Mouse (Mus musculus) layer of hippocampus, postnatal 36 days (tissue): ENCODE results near the gene Dnajc16. TPM values are rescaled to one million over a fixed set of nuclear protein-coding genes. Genes with fewer than 3 reads are reported as not detected.
A peak's percentile ranks its signal among the peaks of the same experiment; 100 is the strongest.

Experiments
- DNase-seq, 2 experiments: peaks; one replicate each; pipeline ENCODE4 v3.0.0; 2022
- total RNA-seq, 2 experiments: library from RNA; stranded (reverse); gene quantifications; 2 replicates each; pipeline ENCODE4 v1.2.3; 2021

Gene Dnajc16
- total RNA-seq, result 10 to 100 TPM; 43.3 to 45.0 TPM

DNA sequence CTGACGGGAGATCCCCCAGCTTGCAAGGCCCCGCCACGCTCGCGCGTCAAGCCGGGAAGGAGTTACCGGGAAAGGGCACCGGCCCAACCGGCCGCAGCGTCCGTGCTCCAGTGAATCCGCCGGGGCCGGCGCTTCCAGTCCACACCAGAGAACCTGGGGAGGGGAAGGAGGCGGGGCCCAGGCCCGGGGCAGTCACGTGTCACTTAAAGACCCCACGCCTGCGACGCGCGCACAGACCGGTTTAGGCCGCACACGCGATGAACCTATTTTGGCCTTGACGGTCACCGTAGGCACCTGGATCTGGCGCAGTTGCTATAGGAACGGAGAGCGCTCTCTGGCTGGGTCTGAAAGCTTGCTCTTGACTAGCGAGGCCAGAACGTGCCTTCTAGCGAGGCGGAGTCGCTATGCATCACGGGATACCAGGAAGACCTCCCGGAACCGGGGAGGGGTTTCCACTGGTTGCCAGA, at the start of gene Dnajc16:
Dnajc16 (minus strand) TSS at position 408 of the 467 bp plus-strand sequence.
- peak; percentile 97 for DNase-seq

DNA sequence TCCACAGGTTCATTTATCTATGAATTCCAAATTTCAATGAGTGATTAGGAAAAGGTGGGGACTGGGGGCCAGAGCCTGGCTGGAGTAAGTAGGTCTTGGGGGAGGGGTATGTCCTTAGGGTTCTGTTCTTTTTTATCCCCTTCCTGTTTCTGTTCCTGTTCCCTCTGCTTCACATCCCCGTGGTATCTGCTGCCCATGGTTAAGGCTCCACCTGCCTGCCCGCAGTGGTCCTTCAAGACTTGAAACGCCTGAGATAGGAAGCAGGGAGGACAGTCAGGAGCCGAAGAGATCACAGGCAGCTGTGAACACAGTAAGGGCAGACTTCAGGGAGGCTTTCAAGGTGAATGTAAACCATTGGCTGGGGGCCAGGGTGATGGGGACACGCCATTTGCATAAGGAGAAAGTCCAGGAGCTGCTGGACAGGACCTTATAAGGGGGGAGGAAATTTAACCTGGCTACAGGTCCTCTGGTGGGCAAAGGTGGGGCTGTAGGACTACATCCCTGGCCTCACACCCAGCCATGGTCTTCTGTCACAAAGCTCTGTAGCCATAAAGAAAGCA, 43.9 kb upstream of the Dnajc16 start:
- no peak for DNase-seq

DNA sequence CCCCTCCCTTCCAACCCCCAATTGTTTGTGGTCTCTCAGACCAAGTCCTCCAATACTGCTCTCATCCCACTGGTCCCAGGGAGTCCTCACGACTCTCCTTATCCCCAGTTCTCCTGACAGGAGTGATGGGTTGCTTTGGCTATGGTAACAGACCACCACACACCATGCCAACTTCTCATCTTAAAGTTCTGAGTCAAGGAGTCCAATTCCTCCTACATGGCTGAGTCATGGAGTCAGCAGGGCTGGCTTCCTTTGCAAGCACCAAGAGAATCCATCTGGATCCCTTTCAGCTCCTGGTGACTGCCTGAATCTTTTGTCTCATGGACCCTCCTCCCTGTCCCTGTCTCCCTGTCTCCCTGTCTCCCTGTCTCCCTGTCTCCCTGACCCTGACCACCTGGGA, 43.2 kb upstream of the Dnajc16 start:
- DNase-seq, result peak in 1 of 2 experiments; percentile 19

DNA sequence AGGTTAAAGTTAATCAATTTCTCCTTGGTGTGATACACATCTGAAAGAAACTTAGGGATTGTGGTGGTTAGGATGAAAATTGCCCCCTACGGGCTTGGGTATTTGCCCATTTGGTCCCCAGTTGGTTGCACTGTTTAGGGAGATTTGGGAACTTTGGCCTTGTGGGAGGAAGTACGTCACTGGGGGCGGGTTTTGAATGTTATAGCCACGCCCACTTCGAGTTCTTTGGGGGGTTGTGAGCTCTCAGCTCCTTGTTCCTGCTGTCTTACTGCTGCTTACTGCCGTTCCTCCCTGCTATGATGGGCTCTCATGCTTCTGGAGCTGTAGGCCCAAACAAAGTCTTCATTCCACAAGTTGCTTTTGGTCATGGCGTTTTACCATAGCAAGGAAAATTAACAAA, 40.6 kb upstream of the Dnajc16 start:
- no peak for DNase-seq

DNA sequence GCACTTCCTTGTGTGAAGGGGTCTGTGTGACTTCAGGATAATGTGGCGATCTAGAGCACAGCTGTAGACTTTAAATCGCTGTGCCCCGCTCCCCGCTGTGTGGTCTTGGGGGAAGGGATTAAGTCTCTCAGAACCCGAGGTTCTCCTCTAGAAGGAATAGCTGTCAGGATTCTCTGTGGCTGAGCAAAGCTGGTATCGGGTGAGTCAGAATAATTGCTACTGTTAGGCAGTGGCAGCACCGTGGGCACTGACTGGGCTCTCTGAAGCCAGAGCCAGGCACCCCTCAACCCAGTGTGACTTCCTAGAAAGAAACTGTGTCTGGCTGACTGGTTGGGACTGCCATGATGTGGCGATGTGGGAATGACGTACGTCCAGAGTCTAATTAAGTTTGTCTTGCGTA, 39.6 kb upstream of the Dnajc16 start:
- DNase-seq, result no peak

DNA sequence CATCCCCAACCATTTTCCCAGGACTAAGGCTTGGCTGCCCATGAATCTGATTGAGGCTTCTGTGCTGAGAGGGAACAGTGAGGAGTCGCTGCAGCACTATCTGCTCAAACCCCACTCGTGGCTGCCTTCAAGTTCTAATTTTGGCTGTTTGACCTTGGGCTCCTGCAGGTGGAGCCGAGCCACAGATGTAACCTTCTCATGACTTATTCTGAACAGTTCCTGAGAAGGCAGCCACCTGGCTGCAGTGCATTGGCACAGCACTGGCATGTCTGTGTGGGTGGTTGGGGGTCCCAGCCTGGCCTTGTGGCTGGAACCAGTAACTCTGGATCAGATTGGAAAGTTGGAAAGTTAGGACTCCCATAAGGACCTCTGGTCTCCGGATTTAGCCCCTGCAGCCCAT, 37.4 kb upstream of the Dnajc16 start:
- no peak for DNase-seq

DNA sequence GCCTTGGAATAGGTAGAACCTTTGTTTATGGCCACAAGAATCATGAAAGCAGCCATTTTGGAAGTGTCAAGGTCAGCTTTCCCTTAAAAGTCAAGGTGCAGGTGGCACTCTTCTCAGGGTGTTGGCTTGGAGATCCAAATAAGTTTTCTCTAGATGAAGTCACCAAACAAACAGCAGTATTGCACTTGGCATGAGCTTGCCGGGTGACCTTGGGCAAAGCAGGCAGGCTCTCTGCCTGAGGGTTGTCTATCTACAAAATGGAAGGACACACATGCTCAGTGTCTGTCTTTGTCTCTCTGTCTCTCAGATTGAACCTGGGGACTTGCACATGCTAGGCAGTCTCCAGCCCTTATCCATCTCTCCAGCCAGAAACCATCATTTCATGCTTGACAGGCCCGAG, 36.7 kb upstream of the Dnajc16 start:
- no peak for DNase-seq

DNA sequence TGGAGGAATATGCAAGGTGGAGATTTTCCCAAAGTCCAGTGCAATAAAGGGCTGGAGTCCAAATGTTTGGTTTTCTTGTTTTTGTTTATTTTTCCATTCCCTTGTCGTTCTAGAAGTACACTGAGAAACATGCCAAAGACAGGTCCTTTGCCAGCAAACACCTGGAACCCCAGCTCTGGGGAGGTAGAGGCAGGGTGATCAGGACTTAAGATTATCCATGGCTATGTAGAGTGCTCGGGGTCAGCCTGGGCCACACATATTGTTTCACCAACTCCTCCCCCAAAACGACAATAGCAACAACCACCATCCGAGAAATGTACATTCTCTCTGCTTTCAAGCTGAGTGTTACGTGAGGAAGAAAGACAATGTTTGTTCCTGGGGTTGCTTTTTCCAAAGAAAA, 35.3 kb upstream of the Dnajc16 start, which contains the start of gene Cela2a:
Cela2a (minus strand) TSS at position 101 of the 400 bp plus-strand sequence.
- no peak for DNase-seq

DNA sequence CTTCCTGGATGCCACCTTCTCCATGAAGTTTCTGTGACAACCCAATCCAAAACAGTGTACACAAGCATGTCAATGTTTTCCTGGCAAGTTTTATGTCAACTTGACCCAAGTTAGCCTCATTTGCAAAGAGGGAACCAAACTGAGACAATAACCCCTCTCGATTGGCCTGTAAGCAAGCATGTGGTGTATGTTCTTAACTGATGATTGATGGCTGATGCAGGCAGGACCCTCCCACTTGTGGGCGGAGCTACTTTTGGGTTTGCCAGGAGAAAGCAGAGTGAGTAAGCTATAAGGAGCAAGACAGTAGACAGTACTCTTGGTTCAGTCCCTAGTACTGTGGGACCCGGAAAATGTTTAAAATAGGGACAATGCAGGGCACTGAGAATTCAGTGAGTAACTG, 32.2 kb upstream of the Dnajc16 start:
- DNase-seq, result no peak

DNA sequence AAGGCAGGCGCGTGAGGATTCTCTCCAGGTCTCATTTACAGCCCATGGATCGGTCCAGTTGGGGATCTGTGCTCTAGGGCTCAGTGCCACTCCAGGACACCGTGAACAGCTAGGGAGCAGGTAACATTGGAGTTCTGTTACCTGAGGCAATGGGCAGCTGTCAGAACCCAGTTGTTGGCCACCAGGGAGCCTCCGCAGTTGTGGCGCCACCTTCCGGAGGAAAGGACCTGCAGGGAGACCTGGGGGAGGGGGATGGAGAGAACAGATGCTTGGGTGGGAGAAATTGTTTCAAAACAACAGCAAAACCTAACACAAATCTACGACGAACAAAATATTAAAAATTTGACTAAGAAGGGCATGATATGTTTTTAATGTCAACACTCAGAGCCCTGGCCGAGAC, 31.4 kb upstream of the Dnajc16 start:
- no peak for DNase-seq

DNA sequence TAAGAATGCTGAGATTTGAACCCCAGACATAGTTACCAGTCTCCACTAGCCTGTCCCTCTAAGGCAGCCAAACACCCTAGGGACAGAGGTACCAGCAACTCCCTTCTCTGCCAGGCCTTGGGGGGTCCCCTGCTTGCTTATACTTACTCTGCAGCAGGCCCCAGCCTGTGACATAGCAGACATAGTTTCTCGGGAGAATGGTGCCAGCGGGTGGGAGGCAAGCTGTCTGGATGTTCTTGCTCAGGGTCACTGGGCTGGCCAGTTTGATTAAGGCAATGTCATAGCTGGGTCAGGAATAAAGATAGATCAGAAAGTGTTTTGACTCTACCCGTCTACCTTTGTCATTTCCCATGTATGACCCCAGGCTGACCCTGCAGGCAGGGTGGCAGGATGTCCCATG, 30.4 kb upstream of the Dnajc16 start:
- DNase-seq, result no peak

DNA sequence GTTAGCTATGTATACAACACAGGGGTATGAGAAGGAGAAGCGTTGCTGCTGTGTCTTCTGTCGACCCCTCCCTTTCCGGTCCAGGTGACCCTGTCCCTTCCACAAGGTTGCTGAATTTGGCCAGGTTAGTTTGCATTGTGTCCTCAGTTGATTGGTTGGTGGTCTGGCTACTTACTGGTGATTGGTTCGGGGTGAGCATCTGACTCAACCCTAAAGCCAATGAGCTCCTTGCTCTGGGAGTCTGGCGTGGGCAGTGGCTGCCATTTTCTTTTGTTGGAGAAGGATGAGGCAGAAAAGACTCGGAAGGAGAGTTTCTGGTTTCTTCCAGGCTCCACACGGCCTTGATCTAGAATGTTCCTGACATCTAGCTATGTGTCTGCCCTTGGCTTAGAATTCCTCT, 28.6 kb upstream of the Dnajc16 start:
- DNase-seq, result no peak

DNA sequence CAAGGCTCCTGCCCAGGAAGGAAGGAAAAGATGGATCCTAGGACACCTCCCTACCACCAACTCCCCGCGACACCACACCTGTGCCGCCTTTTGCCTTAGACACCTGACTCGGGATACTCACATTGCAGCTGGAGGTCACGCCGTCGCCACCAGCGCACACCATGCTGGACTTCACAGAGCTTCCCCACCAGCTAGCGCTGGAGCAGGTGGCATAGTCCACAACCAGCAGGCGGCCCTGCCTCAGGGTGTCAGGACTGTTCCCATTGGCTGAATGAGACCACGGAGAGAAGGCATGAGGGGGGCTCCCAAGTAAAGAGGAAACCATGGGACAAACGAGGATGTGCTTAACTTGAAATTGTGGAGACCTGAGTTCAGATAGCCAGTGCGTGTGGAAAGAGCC, 28.1 kb upstream of the Dnajc16 start:
- no peak for DNase-seq

DNA sequence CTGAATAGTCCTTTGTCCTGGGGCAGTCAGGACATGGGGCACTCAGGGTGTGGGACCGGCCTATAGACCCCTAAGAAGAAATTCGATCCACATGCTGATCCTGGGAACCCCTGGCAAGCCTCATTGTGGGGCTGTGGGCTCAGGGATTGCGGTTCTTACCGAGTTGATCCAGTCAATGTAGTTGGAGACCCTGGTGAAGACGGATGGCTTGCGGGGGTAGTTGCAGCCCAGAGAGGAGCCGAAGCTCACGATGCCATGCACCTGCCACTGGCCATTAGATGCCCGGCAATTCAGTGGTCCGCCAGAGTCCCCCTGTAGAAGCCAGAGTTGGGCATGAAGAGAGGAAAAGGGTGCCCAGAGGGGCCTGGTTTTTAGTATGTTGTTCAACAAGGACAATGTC, 27.0 kb upstream of the Dnajc16 start:
- DNase-seq, result no peak

DNA sequence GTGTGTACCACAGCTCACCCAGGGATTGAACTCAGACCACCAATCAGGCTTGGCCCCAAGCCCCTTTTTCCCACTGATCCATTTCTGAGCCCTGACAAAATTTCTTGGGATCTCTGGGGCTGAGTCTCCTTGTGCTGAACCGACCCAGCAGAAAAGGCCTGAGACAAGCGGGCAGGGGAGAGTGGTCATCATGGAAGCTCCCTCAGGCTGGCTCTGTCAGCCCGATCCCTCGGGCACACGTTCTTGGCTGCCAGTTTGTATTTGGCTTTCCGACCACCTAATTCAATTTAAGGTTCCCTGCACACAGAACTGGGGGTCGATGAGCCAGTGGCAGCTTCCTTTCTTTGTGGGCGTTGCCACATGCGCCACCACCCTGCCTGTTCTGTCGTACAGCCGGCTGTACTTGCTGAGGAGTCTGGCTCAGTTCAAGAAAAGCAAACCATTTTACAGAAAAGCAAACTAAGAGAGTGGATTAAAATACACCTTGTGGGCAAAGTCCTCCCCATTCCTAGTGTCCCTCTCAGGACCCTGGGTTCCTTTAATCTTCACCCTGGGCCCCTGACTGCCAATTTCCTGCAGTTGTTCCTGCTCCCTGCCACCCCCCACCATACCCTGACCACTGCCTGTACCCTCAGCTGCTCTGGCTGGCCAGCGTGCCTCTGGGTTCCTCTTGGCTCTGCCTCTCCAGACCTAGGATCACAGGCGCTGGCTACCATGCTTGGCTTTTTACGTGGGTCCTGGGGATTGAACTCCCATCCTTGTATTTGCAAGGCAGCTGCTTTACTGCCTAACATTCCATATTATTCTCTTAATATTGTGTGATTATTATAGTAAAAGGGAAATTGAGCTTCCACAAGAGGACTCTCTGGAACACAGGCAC, 26.3 kb upstream of the Dnajc16 start:
- DNase-seq, result peak; percentile 34 to 43

DNA sequence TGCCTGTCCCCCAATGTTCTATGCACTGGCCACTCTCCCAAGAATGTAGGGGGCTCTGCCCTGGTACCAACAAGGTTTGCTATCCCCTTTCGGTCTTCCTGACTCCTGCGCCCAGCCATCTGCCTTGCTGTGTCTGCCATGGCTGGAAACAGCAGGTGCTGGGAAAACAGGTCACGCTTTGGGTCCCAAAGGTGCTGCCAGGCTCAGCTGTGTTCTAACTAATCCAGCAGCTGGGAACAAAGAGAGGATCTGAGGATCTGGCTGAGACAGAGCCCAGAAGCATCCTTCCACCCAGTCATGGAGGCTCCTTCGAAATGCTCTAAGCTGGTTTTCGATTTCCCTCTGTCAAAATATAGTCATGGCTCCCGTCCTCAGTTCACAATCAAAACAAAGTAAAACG, 25.5 kb upstream of the Dnajc16 start:
- DNase-seq, result no peak

DNA sequence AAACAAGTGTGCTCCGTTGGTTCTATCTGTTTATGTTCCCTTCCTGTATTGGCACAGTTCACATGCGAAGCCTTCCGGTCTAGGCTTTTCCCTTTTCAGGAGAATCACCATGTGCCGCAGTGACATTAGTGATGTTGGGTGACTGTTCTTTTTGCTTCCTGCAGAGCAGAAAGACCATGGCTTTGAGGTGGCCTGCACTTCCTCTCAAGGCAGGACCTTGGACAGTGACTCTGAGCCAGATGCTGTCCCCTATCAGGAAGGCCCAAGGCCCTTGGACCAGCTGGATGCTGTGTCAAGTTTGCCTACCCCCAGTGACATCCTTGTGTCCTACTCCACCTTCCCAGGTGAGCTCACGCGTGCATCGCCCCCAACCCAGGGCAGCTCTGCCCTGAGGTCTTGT, 20.6 kb upstream of the Dnajc16 start:
- DNase-seq, result no peak

DNA sequence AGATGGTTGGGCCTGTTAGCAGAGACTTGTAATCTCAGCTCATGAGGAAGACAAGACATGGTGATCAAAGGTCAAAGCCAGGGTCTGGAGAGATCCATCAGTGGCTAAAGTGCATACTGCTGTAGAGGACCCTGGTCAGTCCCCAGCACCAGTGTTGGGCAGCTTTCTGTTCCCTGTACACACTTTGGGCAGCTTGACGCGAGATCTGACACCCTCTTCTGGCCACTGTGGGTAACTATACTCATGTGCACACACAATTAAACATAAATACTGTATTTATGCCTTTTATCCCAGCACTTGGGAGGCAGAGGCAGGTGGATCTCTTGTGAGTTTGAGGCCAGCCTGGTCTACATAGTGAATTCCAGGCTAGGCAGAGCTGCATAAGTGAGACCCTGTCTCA, 20.2 kb upstream of the Dnajc16 start:
- DNase-seq, result no peak

DNA sequence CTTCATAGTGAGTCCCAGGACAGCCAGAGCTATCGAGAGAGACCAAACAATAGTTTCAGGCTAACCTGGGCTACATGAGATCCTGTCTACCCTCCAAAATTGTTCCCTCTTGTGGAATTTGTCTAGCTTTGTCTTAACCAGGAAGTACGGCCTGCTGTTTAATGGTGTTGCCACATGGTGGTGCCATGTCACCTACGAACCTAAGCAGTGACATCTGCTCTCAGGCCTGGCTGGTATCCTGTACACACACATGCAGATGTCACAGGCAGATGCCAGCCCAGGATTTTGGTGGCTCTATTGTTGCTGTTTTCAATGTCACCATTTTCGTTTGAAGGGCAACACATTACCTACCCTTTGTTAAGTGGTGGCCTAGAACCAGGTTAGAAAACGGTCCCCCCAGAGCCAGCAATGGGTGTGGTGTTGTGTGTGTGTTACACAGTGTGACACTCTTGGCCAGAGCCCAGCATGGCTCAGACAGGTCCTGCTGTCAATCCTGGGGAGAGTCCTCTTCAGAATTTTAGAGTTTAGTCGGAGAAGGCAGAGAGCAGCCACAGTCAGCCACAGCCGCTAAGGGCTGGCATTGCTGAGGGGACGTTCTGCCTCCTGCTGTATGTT, 19.2 kb upstream of the Dnajc16 start:
- peak; percentile 34 to 45 for DNase-seq

DNA sequence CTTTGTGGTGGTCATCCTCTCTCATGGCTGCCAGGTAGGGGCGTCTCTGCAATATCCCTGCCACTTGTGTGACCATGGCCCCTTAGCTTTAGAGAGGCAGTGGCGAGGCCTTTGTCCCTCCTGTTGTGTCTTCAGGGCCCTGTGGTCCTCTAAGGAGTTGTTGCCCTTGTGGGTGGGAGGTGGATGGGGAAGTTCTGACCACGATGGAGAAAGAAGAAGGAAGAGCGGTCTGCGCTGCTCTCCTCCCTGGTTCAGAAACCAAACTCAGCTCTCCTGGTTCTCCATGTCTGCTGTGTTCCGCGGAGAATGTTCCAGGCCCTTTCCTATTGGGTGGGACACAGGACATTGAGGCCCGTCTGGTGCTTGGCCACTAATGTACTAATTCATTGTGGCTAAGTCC, 15.2 kb upstream of the Dnajc16 start:
- no peak for DNase-seq

DNA sequence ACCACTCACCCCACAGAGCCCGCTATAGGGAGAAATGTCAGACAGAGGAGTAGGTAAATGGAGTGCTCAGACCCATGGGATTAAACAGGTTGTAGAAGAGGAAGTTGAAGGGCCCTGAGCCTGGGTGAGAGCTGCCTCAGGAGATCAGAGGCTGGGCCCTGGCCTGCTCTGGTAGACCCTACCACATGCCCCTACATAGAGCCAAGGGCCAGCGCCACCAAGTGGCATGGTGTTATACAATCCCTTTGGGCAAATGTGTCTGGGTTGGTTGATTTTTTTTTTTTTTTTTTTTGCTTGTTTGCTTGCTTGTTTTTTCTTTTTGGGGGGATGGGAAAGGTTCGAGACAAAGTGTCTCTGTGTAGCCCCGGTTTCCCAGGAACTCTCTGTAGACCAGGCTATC, 13.4 kb upstream of the Dnajc16 start:
- DNase-seq, result no peak

DNA sequence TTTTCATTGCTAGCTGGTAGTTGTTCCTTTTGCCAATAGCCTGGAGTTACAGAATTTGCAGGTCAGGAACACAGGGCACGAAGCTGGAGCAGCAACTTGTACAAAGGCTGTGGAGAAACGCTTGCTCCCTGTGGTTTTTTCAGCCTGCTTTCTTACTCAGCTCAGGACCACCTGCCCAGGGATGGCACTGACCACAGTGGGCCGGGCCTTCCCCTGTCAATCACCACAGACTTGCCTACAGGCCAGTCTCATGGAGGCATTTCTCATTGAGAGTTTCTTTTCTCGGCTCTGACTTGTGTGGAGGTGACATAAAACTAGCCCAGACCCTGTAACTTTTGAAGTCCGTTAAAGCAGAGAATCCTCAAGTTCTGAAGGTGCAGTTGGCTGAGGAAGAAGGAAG, 6.8 kb upstream of the Dnajc16 start:
- no peak for DNase-seq

DNA sequence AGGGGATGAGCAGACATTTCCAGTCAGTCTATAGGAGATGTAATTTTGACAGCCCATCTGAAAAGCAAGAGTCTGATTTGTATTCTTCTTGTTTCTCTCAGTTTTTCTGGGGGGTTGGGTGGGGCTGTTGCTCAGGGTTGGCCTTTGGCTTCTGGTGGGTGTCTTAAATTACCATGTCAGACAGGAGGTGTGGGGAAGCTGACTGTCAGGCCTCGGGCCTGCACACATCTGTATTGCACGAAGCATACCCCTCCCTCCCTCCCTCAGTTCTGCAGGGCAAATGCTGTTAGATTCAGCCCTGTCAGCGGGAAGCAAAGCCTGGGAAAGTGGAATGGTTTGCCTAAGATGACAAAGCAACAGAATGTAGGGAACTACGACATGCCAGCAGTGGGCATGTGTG, 6.2 kb upstream of the Dnajc16 start:
- no peak for DNase-seq

DNA sequence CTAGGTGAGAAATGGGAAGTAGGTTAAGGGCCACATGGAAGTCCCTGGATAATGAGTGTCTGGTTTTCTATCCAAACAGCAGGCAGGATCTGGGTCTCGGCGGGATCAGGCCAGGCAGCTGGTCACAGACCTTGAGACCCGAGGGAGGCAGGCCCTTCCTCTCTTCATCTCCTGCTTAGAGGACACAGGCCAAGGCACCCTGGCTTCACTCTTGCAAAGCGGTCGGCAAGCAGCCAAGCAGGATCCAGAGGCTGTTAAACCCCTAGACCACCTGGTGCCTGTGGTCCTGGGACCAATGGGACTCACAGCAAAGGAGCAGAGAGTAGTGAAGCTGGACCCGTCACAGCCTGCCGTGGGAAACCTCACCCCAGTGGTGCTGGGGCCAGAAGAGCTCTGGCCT, 5.6 kb upstream of the Dnajc16 start:
- DNase-seq, result no peak
